Mouse (Mus musculus) limb, embryonic 14.5 days (tissue): ENCODE results near the gene Kdm7a. TPM values are rescaled to one million over a fixed set of nuclear protein-coding genes. Genes with fewer than 3 reads are reported as not detected.
A peak's percentile ranks its signal among the peaks of the same experiment; 100 is the strongest.

ENCODE experiments used
- ATAC-seq: fragments of 200-750 bp; cut with Nextera tagmentation; 2 replicates; pipeline ENCODE4 v1.8.0; 2017; ENCODE audit warnings: low read depth, moderate number of reproducible peaks, moderate TSS enrichment; ENCODE audit not compliant: low FRiP score
- DNase-seq: peaks from one replicate; pipeline ENCODE4 v3.0.0-alpha.2; 2015; ENCODE audit warnings: low spot score
- H3K27ac ChIP-seq: fragments of 300-500 bp; sonication (generic); replicated peaks from 2 replicates; pipeline ENCODE4 v1.5.1; 2014; ENCODE audit warnings: low read depth, mild to moderate bottlenecking, low read length, moderate library complexity, mixed read lengths
- H3K27me3 ChIP-seq: fragments of 300-500 bp; sonication (generic); 2 replicates; pipeline ENCODE4 v1.6.1; 2014; ENCODE audit warnings: low read length, mixed read lengths; ENCODE audit not compliant: control insufficient read depth, insufficient read depth
- H3K36me3 ChIP-seq: fragments of 300-500 bp; sonication (generic); 2 replicates; pipeline ENCODE4 v1.6.1; 2014; ENCODE audit warnings: mild to moderate bottlenecking, low read length, moderate library complexity, mixed read lengths; ENCODE audit not compliant: control insufficient read depth, insufficient read depth
- H3K4me1 ChIP-seq: fragments of 300-500 bp; sonication (generic); 2 replicates; pipeline ENCODE4 v1.6.1; 2014; ENCODE audit warnings: antibody characterized with exemption, low read length, mixed read lengths; ENCODE audit not compliant: control insufficient read depth, insufficient read depth
- H3K4me2 ChIP-seq: fragments of 300-500 bp; sonication (generic); replicated peaks from 2 replicates; pipeline ENCODE4 v1.6.1; 2014; ENCODE audit warnings: low read depth, mild to moderate bottlenecking, low read length, moderate library complexity; ENCODE audit not compliant: severe bottlenecking
- H3K4me3 ChIP-seq: fragments of 300-500 bp; sonication (generic); replicated peaks from 2 replicates; pipeline ENCODE4 v1.5.1; 2014; ENCODE audit warnings: low read length
- H3K9ac ChIP-seq: fragments of 300-500 bp; sonication (generic); 2 replicates; pipeline ENCODE4 v1.6.1; 2014; ENCODE audit warnings: mild to moderate bottlenecking, low read depth, low read length, moderate library complexity; ENCODE audit not compliant: severe bottlenecking
- H3K9me3 ChIP-seq: fragments of 300-500 bp; sonication (generic); 2 replicates; pipeline ENCODE4 v1.6.1; 2016; ENCODE audit warnings: low read length; ENCODE audit not compliant: control insufficient read depth
- POLR2A ChIP-seq: fragments of 200-500 bp; IDR thresholded peaks from 2 replicates; pipeline ENCODE4 v1.8.0; 2012; ENCODE audit warnings: inconsistent platforms, mild to moderate bottlenecking, moderate library complexity, borderline replicate concordance; ENCODE audit not compliant: insufficient read depth, insufficient read length; ENCODE audit errors: extremely low read depth
- WGBS: fragments of 180-500 bp; shearing (Covaris S2); extraction: QIAGEN DNeasy Blood & Tissue Kit; methylation state at CpG from one replicate; pipeline ENCODE4 v1.1.7; 2014; 5-methylcytosine and 5-hydroxymethylcytosine counted together
- polyA plus RNA-seq, 2 experiments: library from polyadenylated mRNA; depleted of rRNA in 1 of 2; stranded (reverse) in 1 of 2; unstranded in 1 of 2; fragments of >200 nt; fragmentation: Nextera tagmentation in 1 of 2; extraction: Ambion mirVana in 1 of 2; gene quantifications; 2 replicates each; pipeline versions ENCODE4 v1.2.1 to v1.2.3; 2012 to 2014

Kdm7a gene
- polyA plus RNA-seq, 2 experiments, result 6.3 to 6.4 TPM

GRCm38 (mm10) chr6:39117584-39118455 is 88.8 kb downstream of the Kdm7a start, which contains the start of gene Parp12:
Parp12 (minus strand) TSS chr6:39118349.
- 0 out of 2 replicates have a peak, but pooled peaks cover 3% of the 10 kb centered on the region for H3K9me3 ChIP-seq
- ATAC-seq (peak; percentile 84), DNase-seq (peak; percentile 67)
- peak within 1 kb of the TSS; percentile 85 for H3K9ac ChIP-seq
- 2% methylated on average over 38 of the region's 101 CpGs for WGBS
- peaks cover 27% of the 10 kb centered on the region for H3K27me3 ChIP-seq
- no peaks in the 10 kb centered on the region for H3K4me1 ChIP-seq
- H3K4me2 ChIP-seq, result peak within 1 kb of the TSS; percentile 63
- H3K4me3 ChIP-seq, result peak within 1 kb of the TSS; percentile 78
- no peak within 1 kb of the TSS for H3K27ac ChIP-seq
- H3K36me3 ChIP-seq, result no peaks in the 10 kb centered on the region
- TF ChIP-seq POLR2A, result no peak

- no peak overlapping the region for H3K4me2 ChIP-seq
- no peak for DNase-seq
- no peak overlapping the region for H3K9ac ChIP-seq
- H3K27ac ChIP-seq, result no peak overlapping the region
- H3K4me1 ChIP-seq, result no peaks in the 10 kb centered on the region
- no peak for TF ChIP-seq POLR2A
- WGBS, result 70% methylated on average over 1 of the region's 1 CpGs
- H3K36me3 ChIP-seq, result peaks cover 6% of the 10 kb centered on the region; the same call in 1 of the 2 replicates
- ATAC-seq, result no peak
- H3K4me3 ChIP-seq, result no peak overlapping the region
- H3K27me3 ChIP-seq, result peaks cover 27% of the 10 kb centered on the region
- 0 out of 2 replicates have a peak, but pooled peaks cover 3% of the 10 kb centered on the region for H3K9me3 ChIP-seq
Measured at GRCm38 (mm10) chr6:39115438-39115837, 91.2 kb downstream of the Kdm7a start.

- ATAC-seq (no peak), DNase-seq (no peak)
- WGBS, result 94% methylated on average over 3 of the region's 3 CpGs
- no peak overlapping the region for H3K4me2 ChIP-seq
- H3K4me1 ChIP-seq, result no peaks in the 10 kb centered on the region
- no peak for TF ChIP-seq POLR2A
- H3K27me3 ChIP-seq, result peaks cover 17% of the 10 kb centered on the region
- no peak overlapping the region for H3K9ac ChIP-seq
- H3K27ac ChIP-seq, result no peak overlapping the region
- no peak overlapping the region for H3K4me3 ChIP-seq
- H3K36me3 ChIP-seq, result peaks cover 6% of the 10 kb centered on the region; the same call in 1 of the 2 replicates
- H3K9me3 ChIP-seq, result no peaks in the 10 kb centered on the region
Measured at GRCm38 (mm10) chr6:39113141-39113540, 93.4 kb downstream of the Kdm7a start.

- no peak for ATAC-seq
- Histone ChIP-seq H3K9ac (no peak overlapping the region), H3K4me1 (no peaks in the 10 kb centered on the region), H3K4me2 (no peak overlapping the region), H3K36me3 (peaks cover 6% of the 10 kb centered on the region; the same call in 1 of the 2 replicates), H3K4me3 (no peak overlapping the region), H3K27ac (no peak overlapping the region), H3K9me3 (no peaks in the 10 kb centered on the region), H3K27me3 (peaks cover 15% of the 10 kb centered on the region)
- no peak for TF ChIP-seq POLR2A
- 91% methylated on average over 3 of the region's 3 CpGs for WGBS
- DNase-seq, result no peak
Measured at GRCm38 (mm10) chr6:39112701-39113100, 93.9 kb downstream of the Kdm7a start.

- H3K4me3 ChIP-seq, result no peak overlapping the region
- no peak overlapping the region for H3K4me2 ChIP-seq
- 58% methylated on average over 2 of the region's 2 CpGs for WGBS
- no peaks in the 10 kb centered on the region for H3K27me3 ChIP-seq
- no peak overlapping the region for H3K27ac ChIP-seq
- no peak for DNase-seq
- H3K9me3 ChIP-seq, result no peaks in the 10 kb centered on the region
- peaks cover 6% of the 10 kb centered on the region; the same call in 1 of the 2 replicates for H3K36me3 ChIP-seq
- no peaks in the 10 kb centered on the region for H3K4me1 ChIP-seq
- no peak overlapping the region for H3K9ac ChIP-seq
- no peak for TF ChIP-seq POLR2A
- no peak for ATAC-seq
Measured at GRCm38 (mm10) chr6:39106812-39107211, 99.8 kb downstream of the Kdm7a start.
